Mouse (Mus musculus): Measurements from ENCODE around the gene Olfr406. TPM values are rescaled to one million over a fixed set of nuclear protein-coding genes. Genes with fewer than 3 reads are reported as not detected.

Gene Olfr406
- not detected in 2 replicates for polyA plus RNA-seq (2015; fragmentation: Nextera tagmentation; extraction: Ambion mirVana)

- Histone ChIP-seq H3K27me3 (replicated peaks) (no peaks in the 10 kb centered on the region), H3K9ac (no peak within 1 kb of the TSS), H3K27ac (replicated peaks) (no peak within 1 kb of the TSS), H3K36me3 (no peaks in the 10 kb centered on the region), H3K4me1 (no peaks in the 10 kb centered on the region), H3K9me3 (peaks cover 10% of the 10 kb centered on the region; the same call in 1 of the 2 replicates), H3K4me2 (no peak within 1 kb of the TSS), H3K4me3 (no peak within 1 kb of the TSS)
- WGBS = 41% methylated on average over 2 of the region's 2 CpGs
- no peak for ATAC-seq (ENCODE audit: extremely low read depth, insufficient number of reproducible peaks, low FRiP score, low TSS enrichment)
These were observed at the start of gene Olfr406 for GRCm38 (mm10) chr11:74259508-74259907. Gene Olfr406 (plus strand): TSS chr11:74259808.

- no peak within 1 kb of the TSS for H3K9ac ChIP-seq
- WGBS = 38% methylated on average over 1 of the region's 1 CpGs
- peaks cover 17% of the 10 kb centered on the region; the same call in 1 of the 2 replicates for H3K9me3 ChIP-seq
- no peak within 1 kb of the TSS for H3K4me3 ChIP-seq
- H3K27me3 ChIP-seq (replicated peaks) = no peaks in the 10 kb centered on the region
- H3K4me2 ChIP-seq = no peak within 1 kb of the TSS
- H3K36me3 ChIP-seq = no peaks in the 10 kb centered on the region
- ATAC-seq (ENCODE audit: extremely low read depth, insufficient number of reproducible peaks, low FRiP score, low TSS enrichment) = no peak
- no peak within 1 kb of the TSS for H3K27ac ChIP-seq (replicated peaks)
- H3K4me1 ChIP-seq = no peaks in the 10 kb centered on the region
These were observed 48.3 kb upstream of the Olfr406 start, which contains the start of gene Olfr43 for GRCm38 (mm10) chr11:74211279-74211678. Gene Olfr43 (minus strand): TSS chr11:74211379.

- WGBS = 79% methylated on average over 3 of the region's 3 CpGs
- Histone ChIP-seq H3K9me3 (peaks cover 8% of the 10 kb centered on the region; the same call in 1 of the 2 replicates), H3K4me3 (no peak overlapping the region), H3K4me1 (no peaks in the 10 kb centered on the region), H3K36me3 (no peaks in the 10 kb centered on the region), H3K27me3 (replicated peaks) (no peaks in the 10 kb centered on the region), H3K9ac (no peak overlapping the region), H3K4me2 (no peak overlapping the region), H3K27ac (replicated peaks) (no peak overlapping the region)
- no peak for ATAC-seq (ENCODE audit: extremely low read depth, insufficient number of reproducible peaks, low FRiP score, low TSS enrichment)
These were observed 18.4 kb upstream of the Olfr406 start for GRCm38 (mm10) chr11:74241201-74241600.

GRCm38 (mm10) chr11:74283436-74283835 lies 23.8 kb downstream of the Olfr406 start, which contains the start of gene Olfr59:
Gene Olfr59 (plus strand): TSS chr11:74283736.
- H3K27ac ChIP-seq (replicated peaks) = no peak within 1 kb of the TSS
- WGBS = 47% methylated on average over 2 of the region's 2 CpGs
- no peak for ATAC-seq (ENCODE audit: extremely low read depth, insufficient number of reproducible peaks, low FRiP score, low TSS enrichment)

DNA sequence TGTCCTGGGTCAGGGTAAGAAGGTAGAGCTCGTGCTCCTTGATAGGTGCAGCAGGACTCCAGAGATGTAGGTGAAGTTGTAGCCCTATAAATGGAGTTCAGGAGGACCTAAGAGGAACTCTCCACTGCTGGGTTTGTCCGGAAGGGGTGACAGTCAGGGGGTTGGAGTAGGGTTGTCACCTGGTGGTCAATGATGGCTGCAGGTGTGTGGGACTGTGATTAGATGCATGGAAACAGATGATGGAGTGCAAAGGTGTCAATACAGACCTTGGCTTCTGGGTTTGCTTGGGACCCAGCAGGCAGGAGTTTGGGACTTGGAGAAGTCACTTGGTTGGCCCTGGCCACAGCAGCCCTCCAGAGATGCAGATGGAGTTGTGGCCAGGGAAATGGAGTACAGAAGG lies 27.6 kb downstream of the Olfr406 start:
- no peak overlapping the region for H3K27ac ChIP-seq (replicated peaks)
- 60% methylated on average over 2 of the region's 2 CpGs for WGBS
- no peak overlapping the region for H3K4me3 ChIP-seq
- no peak overlapping the region for H3K4me2 ChIP-seq
- no peak overlapping the region for H3K9ac ChIP-seq
- no peak for ATAC-seq (ENCODE audit: extremely low read depth, insufficient number of reproducible peaks, low FRiP score, low TSS enrichment)
- no peaks in the 10 kb centered on the region for H3K9me3 ChIP-seq
- no peaks in the 10 kb centered on the region for H3K36me3 ChIP-seq
- H3K27me3 ChIP-seq (replicated peaks) = no peaks in the 10 kb centered on the region
- no peaks in the 10 kb centered on the region for H3K4me1 ChIP-seq

More at GRCm38 (mm10) chr11:74283436-74283835, 23.8 kb downstream of the Olfr406 start, which contains the start of gene Olfr59:
- Histone ChIP-seq H3K9me3 (peaks cover 4% of the 10 kb centered on the region; the same call in 1 of the 2 replicates), H3K9ac (no peak within 1 kb of the TSS), H3K4me3 (no peak within 1 kb of the TSS), H3K27me3 (replicated peaks) (no peaks in the 10 kb centered on the region), H3K4me2 (no peak within 1 kb of the TSS), H3K4me1 (no peaks in the 10 kb centered on the region), H3K36me3 (no peaks in the 10 kb centered on the region)

Other genes starting within 250 kb of the Olfr406 start
- gene Olfr139, start 203.3 kb upstream of the Olfr406 start, polyA plus RNA-seq (2015; fragmentation: Nextera tagmentation; extraction: Ambion mirVana) = not detected in 2 replicates
- not detected in 2 replicates for gene Olfr399, start 203.2 kb upstream of the Olfr406 start, polyA plus RNA-seq (2015; fragmentation: Nextera tagmentation; extraction: Ambion mirVana)
- not detected in 2 replicates for gene Zfp616, start 189.9 kb upstream of the Olfr406 start, polyA plus RNA-seq (2015; fragmentation: Nextera tagmentation; extraction: Ambion mirVana)
- not detected in 2 replicates for gene Olfr401, start 146.1 kb upstream of the Olfr406 start, polyA plus RNA-seq (2015; fragmentation: Nextera tagmentation; extraction: Ambion mirVana)
- gene Olfr402, start 106.3 kb upstream of the Olfr406 start, polyA plus RNA-seq (2015; fragmentation: Nextera tagmentation; extraction: Ambion mirVana) = not detected in 2 replicates
- gene Olfr403, start 73.6 kb upstream of the Olfr406 start, polyA plus RNA-seq (2015; fragmentation: Nextera tagmentation; extraction: Ambion mirVana) = not detected in 2 replicates
- not detected in 2 replicates for gene Olfr43, start 48.4 kb upstream of the Olfr406 start, polyA plus RNA-seq (2015; fragmentation: Nextera tagmentation; extraction: Ambion mirVana)
- gene Olfr59, start 23.9 kb downstream of the Olfr406 start, polyA plus RNA-seq (2015; fragmentation: Nextera tagmentation; extraction: Ambion mirVana) = not detected in 2 replicates
- gene Olfr410, start 78.2 kb downstream of the Olfr406 start, polyA plus RNA-seq (2015; fragmentation: Nextera tagmentation; extraction: Ambion mirVana) = not detected in 2 replicates
- gene Olfr411, start 92.8 kb downstream of the Olfr406 start, polyA plus RNA-seq (2015; fragmentation: Nextera tagmentation; extraction: Ambion mirVana) = not detected in 2 replicates
- gene Olfr412, start 102.3 kb downstream of the Olfr406 start, polyA plus RNA-seq (2015; fragmentation: Nextera tagmentation; extraction: Ambion mirVana) = not detected in 2 replicates